Mouse (Mus musculus) heart, postnatal 4 days (tissue): Measurements from ENCODE around the gene Aqp6. TPM values are rescaled to one million over a fixed set of nuclear protein-coding genes. Genes with fewer than 3 reads are reported as not detected.

Experiments used
- DNase-seq: peaks from one replicate; pipeline ENCODE4 v3.0.0; 2021
- total RNA-seq, 2 experiments: library from RNA; stranded (reverse); gene quantifications; 2 replicates each; pipeline ENCODE4 v1.2.3; 2021

The Aqp6 gene
- total RNA-seq, 2 experiments from 2014 or later = not detected

- no peak for DNase-seq
These were observed 1.7 kb upstream of the Aqp6 start for GRCm38 (mm10) chr15:99599245-99600070.

- no peak for DNase-seq
These were observed 572 bp downstream of the Aqp6 start for GRCm38 (mm10) chr15:99601823-99602120.

GRCm38 (mm10) chr15:99602206-99602820, 1.1 kb downstream of the Aqp6 start:
- DNase-seq = no peak

- no peak for DNase-seq
These were observed 2.0 kb downstream of the Aqp6 start for GRCm38 (mm10) chr15:99603216-99603615.

GRCm38 (mm10) chr15:99605595-99605994, 4.4 kb downstream of the Aqp6 start:
- DNase-seq = no peak

GRCm38 (mm10) chr15:99606515-99606914, 5.3 kb downstream of the Aqp6 start:
- no peak for DNase-seq

- no peak for DNase-seq
These were observed 6.4 kb downstream of the Aqp6 start for GRCm38 (mm10) chr15:99607388-99608113.

- no peak for DNase-seq
These were observed 7.4 kb downstream of the Aqp6 start for GRCm38 (mm10) chr15:99608382-99609125.

GRCm38 (mm10) chr15:99611563-99611962, 10.4 kb downstream of the Aqp6 start:
- DNase-seq = no peak

GRCm38 (mm10) chr15:99614273-99614672, 13.1 kb downstream of the Aqp6 start:
- DNase-seq = no peak

GRCm38 (mm10) chr15:99614753-99615152, 13.6 kb downstream of the Aqp6 start:
- DNase-seq = peak; percentile 57

- DNase-seq = no peak
These were observed 14.0 kb downstream of the Aqp6 start for GRCm38 (mm10) chr15:99615246-99615645.

- no peak for DNase-seq
These were observed 17.4 kb downstream of the Aqp6 start for GRCm38 (mm10) chr15:99618595-99618994.

GRCm38 (mm10) chr15:99619821-99620220, 18.6 kb downstream of the Aqp6 start:
- no peak for DNase-seq

GRCm38 (mm10) chr15:99622063-99622462, 20.9 kb downstream of the Aqp6 start:
- DNase-seq = no peak

- DNase-seq = no peak
These were observed 30.4 kb downstream of the Aqp6 start for GRCm38 (mm10) chr15:99631618-99632017.

GRCm38 (mm10) chr15:99634702-99635101, 33.5 kb downstream of the Aqp6 start:
- no peak for DNase-seq

- DNase-seq = no peak
These were observed 36.4 kb downstream of the Aqp6 start for GRCm38 (mm10) chr15:99637405-99638123.

- DNase-seq = no peak
These were observed 36.9 kb downstream of the Aqp6 start for GRCm38 (mm10) chr15:99638124-99638485.

- DNase-seq = no peak
These were observed 41.4 kb downstream of the Aqp6 start for GRCm38 (mm10) chr15:99642622-99643021.

GRCm38 (mm10) chr15:99643832-99644231, 42.6 kb downstream of the Aqp6 start:
- no peak for DNase-seq

- peak; percentile 26 for DNase-seq
These were observed 43.6 kb downstream of the Aqp6 start for GRCm38 (mm10) chr15:99644776-99645175.
